Mouse (Mus musculus) adrenal gland, postnatal 36 days (tissue): ENCODE data around the gene Tgoln1. TPM values are rescaled to one million over a fixed set of nuclear protein-coding genes. Genes with fewer than 3 reads are reported as not detected.

ENCODE experiments used
- DNase-seq, 2 experiments: peaks; one replicate each; pipeline ENCODE4 v3.0.0; 2021; ENCODE audit warnings: mixed read lengths in 1 of 2
- long read RNA-seq, 2 experiments: library from polyadenylated mRNA; stranded (forward); transcript quantifications; one replicate each; pipeline ENCODE4 v2.0.0; 2021; ENCODE audit warnings: borderline sequencing depth in 2 of 2
- total RNA-seq, 2 experiments: library from RNA; stranded (reverse); gene quantifications; 2 replicates each; pipeline ENCODE4 v1.2.3; 2021

Tgoln1 gene
- 100 to 1,000 TPM; 222 to 238 TPM for total RNA-seq
- long read RNA-seq, experiment 1, full-length matches to known transcripts = 58 of 111 reads
- long read RNA-seq, experiment 1, partial matches to known transcripts = 6 of 111 reads
- long read RNA-seq, experiment 1, other reads (novel, unspliced or antisense) = 47 of 111 reads
- long read RNA-seq, experiment 2, full-length matches to known transcripts = 49 of 64 reads
- long read RNA-seq, experiment 2, partial matches to known transcripts = 2 of 64 reads
- long read RNA-seq, experiment 2, other reads (novel, unspliced or antisense) = 13 of 64 reads

- peak; percentile 94 to 97 for DNase-seq
Measured at GRCm38 (mm10) chr6:72616643-72617288, at the start of gene Tgoln1. Tgoln1 (minus strand) TSS chr6:72617000.

GRCm38 (mm10) chr6:72664290-72664689, 47.5 kb upstream of the Tgoln1 start:
- DNase-seq = no peak

- peak in 1 of 2 experiments; percentile 35 for DNase-seq
Measured at GRCm38 (mm10) chr6:72663000-72663399, 46.2 kb upstream of the Tgoln1 start.

GRCm38 (mm10) chr6:72660391-72660720, 43.6 kb upstream of the Tgoln1 start:
- peak in 1 of 2 experiments; percentile 49 for DNase-seq

GRCm38 (mm10) chr6:72659717-72660390, 43.1 kb upstream of the Tgoln1 start:
- no peak for DNase-seq

GRCm38 (mm10) chr6:72658006-72658405, 41.2 kb upstream of the Tgoln1 start:
- peak in 1 of 2 experiments; percentile 40 for DNase-seq

GRCm38 (mm10) chr6:72656053-72656442, 39.2 kb upstream of the Tgoln1 start:
- DNase-seq = no peak

GRCm38 (mm10) chr6:72655309-72656052, 38.7 kb upstream of the Tgoln1 start:
- DNase-seq = peak; percentile 83 to 86

GRCm38 (mm10) chr6:72654355-72654754, 37.6 kb upstream of the Tgoln1 start:
- DNase-seq = no peak

- peak; percentile 81 to 84 for DNase-seq
Measured at GRCm38 (mm10) chr6:72653419-72653818, 36.6 kb upstream of the Tgoln1 start.

- DNase-seq = no peak
Measured at GRCm38 (mm10) chr6:72650338-72650851, 33.6 kb upstream of the Tgoln1 start.

GRCm38 (mm10) chr6:72648002-72648595, 31.3 kb upstream of the Tgoln1 start:
- DNase-seq = no peak

- DNase-seq = peak; percentile 70 to 75
Measured at GRCm38 (mm10) chr6:72647383-72647820, 30.6 kb upstream of the Tgoln1 start.

- no peak for DNase-seq
Measured at GRCm38 (mm10) chr6:72645364-72645763, 28.6 kb upstream of the Tgoln1 start.

GRCm38 (mm10) chr6:72644576-72644975, 27.8 kb upstream of the Tgoln1 start:
- DNase-seq = peak in 1 of 2 experiments; percentile 19

- DNase-seq = no peak
Measured at GRCm38 (mm10) chr6:72641218-72641954, 24.6 kb upstream of the Tgoln1 start.

- no peak for DNase-seq
Measured at GRCm38 (mm10) chr6:72636940-72637339, 20.1 kb upstream of the Tgoln1 start.

- peak; percentile 52 to 68 for DNase-seq
Measured at GRCm38 (mm10) chr6:72635760-72636431, 19.1 kb upstream of the Tgoln1 start.

GRCm38 (mm10) chr6:72634311-72634710, 17.5 kb upstream of the Tgoln1 start:
- no peak for DNase-seq

- no peak for DNase-seq
Measured at GRCm38 (mm10) chr6:72631700-72632099, 14.9 kb upstream of the Tgoln1 start.
